Mouse (Mus musculus): ENCODE measurements around the gene Cabp4.

DNA sequence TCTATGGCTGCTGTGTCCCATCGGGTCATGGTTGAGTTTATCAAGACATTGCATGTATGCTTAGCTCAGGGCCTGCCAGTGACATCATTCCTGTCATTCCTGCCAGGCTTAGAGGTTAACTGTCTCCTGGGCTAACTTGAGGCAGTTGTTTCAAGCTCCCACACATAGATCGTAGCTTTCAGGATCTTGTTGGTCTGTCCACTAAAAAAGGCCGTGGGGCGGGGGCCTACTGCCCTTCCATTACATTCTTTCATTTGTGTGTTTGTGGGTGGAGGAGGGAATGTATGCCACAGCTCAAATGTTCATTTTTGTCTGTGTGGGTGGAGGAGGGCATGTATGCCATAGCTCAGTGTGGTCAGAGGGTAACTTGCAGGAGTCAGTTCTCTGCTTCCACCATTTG lies 13.7 kb downstream of the Cabp4 start:
- no peak for TF ChIP-seq POLR2AphosphoS2 (IDR thresholded peaks at IDR 0.05; ENCODE audit: insufficient read length, low read depth)
- TF ChIP-seq POLR2A (IDR thresholded peaks at IDR 0.05; ENCODE audit: insufficient read length, low read depth), result no peak
- no peak for TF ChIP-seq TCF3 (IDR thresholded peaks at IDR 0.05; ENCODE audit: insufficient read length, low read depth)
- no peak for TF ChIP-seq USF1 (IDR thresholded peaks at IDR 0.05; ENCODE audit: low read depth)
- no peak for TF ChIP-seq MAX (IDR thresholded peaks at IDR 0.05; ENCODE audit: low read depth)
- no peak for TF ChIP-seq REST (IDR thresholded peaks at IDR 0.05; ENCODE audit: insufficient read depth, insufficient read length)
- TF ChIP-seq SRF (IDR thresholded peaks at IDR 0.05; ENCODE audit: control insufficient read depth, insufficient read length, low read depth), result no peak
- TF ChIP-seq MYOG (IDR thresholded peaks at IDR 0.05; ENCODE audit: control insufficient read depth in 1 of 3, insufficient read depth in 1 of 3, insufficient read length in 2 of 3, low read depth in 2 of 3), result no peak
- no peak for TF ChIP-seq MYOD1 (IDR thresholded peaks at IDR 0.05; ENCODE audit: control insufficient read depth in 1 of 3, insufficient read length in 2 of 3, low read depth in 2 of 3)
- no peak for TF ChIP-seq E2F4 (IDR thresholded peaks at IDR 0.05; ENCODE audit: insufficient read depth)
